Mouse (Mus musculus): ENCODE data around the gene Azgp1. TPM values are rescaled to one million over a fixed set of nuclear protein-coding genes. Genes with fewer than 3 reads are reported as not detected.

Gene Azgp1
- total and polyA plus RNA-seq, 3 experiments: not detected

DNA sequence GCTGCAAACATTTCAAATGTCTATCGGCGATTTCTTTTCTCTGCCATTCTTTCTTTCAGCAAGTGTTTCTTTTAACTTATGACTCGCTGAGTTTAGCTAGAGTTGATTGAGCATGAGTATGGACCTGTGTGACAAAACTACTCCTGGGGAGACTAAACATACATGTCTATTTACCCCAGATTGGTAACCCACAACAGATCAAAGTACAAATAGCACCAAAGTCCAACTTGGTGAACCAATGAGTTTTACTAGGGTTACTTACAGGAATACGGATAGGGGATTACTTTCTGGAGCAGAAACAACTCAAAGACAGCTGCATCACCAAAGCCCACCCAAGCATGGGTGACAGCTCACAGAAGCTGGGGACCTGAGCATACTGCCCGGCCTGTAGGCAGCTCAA, 28.1 kb downstream of the Azgp1 start:
- Histone ChIP-seq H3K79me2 (replicated peaks; ENCODE audit: control insufficient read depth, extremely low read depth, insufficient read depth, poor library complexity, severe bottlenecking) (no peaks in the 10 kb centered on the region), H3K4me1 (ENCODE audit: control insufficient read depth in 1 of 2, insufficient read depth in 2 of 2) (no peaks in the 10 kb centered on the region), H3K36me3 (replicated peaks in 1 of 2; ENCODE audit: control insufficient read depth in 1 of 2, insufficient read depth in 1 of 2, low read length in 1 of 2) (no peaks in the 10 kb centered on the region), H3K27me3 (replicated peaks) (no peaks in the 10 kb centered on the region), H3K4me3 (replicated peaks in 1 of 3; ENCODE audit: low read depth in 2 of 3, low read length in 2 of 3, poor library complexity in 1 of 3) (no peak overlapping the region), H3K4me2 (ENCODE audit: insufficient read depth, low read depth, poor library complexity, severe bottlenecking) (no peak overlapping the region), H3K9me3 (replicated peaks; ENCODE audit: low read length) (no peaks in the 10 kb centered on the region), H3K27ac (ENCODE audit: insufficient read depth, low read depth) (no peak overlapping the region), H3K9ac (ENCODE audit: insufficient read depth, low read depth) (no peak overlapping the region)
- DNase-seq (ENCODE audit: extremely low read depth): no peak
- dilution Hi-C loops (cut with MboI; ENCODE audit: extremely low pct_ligation_motif_present, extremely low pct_unique_long_range_greater_than_20kb, low sequenced_read_pairs): no loop called here
- in situ Hi-C loops (cut with MboI; ENCODE audit: low pct_ligation_motif_present, low pct_unique_long_range_greater_than_20kb, low sequenced_read_pairs): no loop called here
- TF ChIP-seq KAT2A (IDR thresholded peaks at IDR 0.05; ENCODE audit: insufficient replicate concordance, low read length) (no peak), NELFE (IDR thresholded peaks at IDR 0.05; ENCODE audit: low read depth, low read length) (no peak), CHD1 (IDR thresholded peaks at IDR 0.05; ENCODE audit: low read depth, low read length) (no peak), SMC3 (IDR thresholded peaks at IDR 0.05; ENCODE audit: low read depth, low read length) (no peak), NRF1 (IDR thresholded peaks at IDR 0.05; ENCODE audit: low read depth, low read length) (no peak)

DNA sequence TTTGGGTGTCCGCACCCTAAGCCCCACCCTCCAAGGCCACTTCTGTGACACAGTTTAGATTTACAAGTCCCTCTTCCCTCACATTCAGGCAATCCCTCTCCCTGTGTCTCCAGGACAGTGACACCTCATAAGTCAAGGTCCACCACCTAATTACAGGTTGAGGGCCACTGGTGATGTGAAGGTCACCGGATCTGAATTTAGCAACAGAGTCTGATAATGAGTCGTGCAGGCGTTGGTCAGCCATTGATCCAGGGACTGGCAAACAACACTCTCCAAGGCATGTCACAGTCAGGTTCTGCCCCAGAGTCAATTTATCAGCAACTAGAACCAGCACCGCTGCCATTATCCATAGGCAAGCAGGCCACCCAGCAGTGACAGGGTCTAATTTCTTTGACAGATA, 31.1 kb downstream of the Azgp1 start:
- Histone ChIP-seq H3K27ac (ENCODE audit: insufficient read depth, low read depth) (no peak overlapping the region), H3K27me3 (replicated peaks) (no peaks in the 10 kb centered on the region), H3K79me2 (replicated peaks; ENCODE audit: control insufficient read depth, extremely low read depth, insufficient read depth, poor library complexity, severe bottlenecking) (no peaks in the 10 kb centered on the region), H3K9ac (ENCODE audit: insufficient read depth, low read depth) (no peak overlapping the region), H3K9me3 (replicated peaks; ENCODE audit: low read length) (no peaks in the 10 kb centered on the region), H3K36me3 (replicated peaks in 1 of 2; ENCODE audit: control insufficient read depth in 1 of 2, insufficient read depth in 1 of 2, low read length in 1 of 2) (no peaks in the 10 kb centered on the region), H3K4me1 (ENCODE audit: control insufficient read depth in 1 of 2, insufficient read depth in 2 of 2) (no peaks in the 10 kb centered on the region), H3K4me2 (ENCODE audit: insufficient read depth, low read depth, poor library complexity, severe bottlenecking) (no peak overlapping the region), H3K4me3 (replicated peaks in 1 of 3; ENCODE audit: low read depth in 2 of 3, low read length in 2 of 3, poor library complexity in 1 of 3) (no peak overlapping the region)
- in situ Hi-C loops (cut with MboI; ENCODE audit: low pct_ligation_motif_present, low pct_unique_long_range_greater_than_20kb, low sequenced_read_pairs) (no loop called here), dilution Hi-C loops (cut with MboI; ENCODE audit: extremely low pct_ligation_motif_present, extremely low pct_unique_long_range_greater_than_20kb, low sequenced_read_pairs) (no loop called here)
- no peak for DNase-seq (ENCODE audit: extremely low read depth)
- TF ChIP-seq UBTF (IDR thresholded peaks at IDR 0.05; ENCODE audit: low read depth, low read length): no peak
- TF ChIP-seq CHD1 (IDR thresholded peaks at IDR 0.05; ENCODE audit: low read depth, low read length): no peak
- no peak for TF ChIP-seq JUN (IDR thresholded peaks at IDR 0.05; ENCODE audit: insufficient read depth, low read depth, low read length)
- no peak for TF ChIP-seq ELF1 (IDR thresholded peaks at IDR 0.05; ENCODE audit: low read depth, low read length)
- TF ChIP-seq POLR2AphosphoS2 (IDR thresholded peaks at IDR 0.05; ENCODE audit: low read depth, low read length): no peak
- no peak for TF ChIP-seq ZMIZ1 (IDR thresholded peaks at IDR 0.05; ENCODE audit: low read depth, low read length)
- TF ChIP-seq ZNF384 (IDR thresholded peaks at IDR 0.05; ENCODE audit: low read depth, low read length): no peak
- TF ChIP-seq CTCF (conservative IDR thresholded peaks at IDR 0.05 in 1 of 2, IDR thresholded peaks at IDR 0.05 in 1 of 2; ENCODE audit: low read depth in 2 of 2, low read length in 2 of 2): no peak
- no peak for TF ChIP-seq MEF2A (IDR thresholded peaks at IDR 0.05; ENCODE audit: borderline replicate concordance, low read depth, low read length)
- no peak for TF ChIP-seq CHD2 (IDR thresholded peaks at IDR 0.05; ENCODE audit: low read length)
- TF ChIP-seq GABPA (IDR thresholded peaks at IDR 0.05; ENCODE audit: insufficient replicate concordance, low read depth, low read length): no peak
- TF ChIP-seq RAD21 (IDR thresholded peaks at IDR 0.05; ENCODE audit: low read depth, low read length): no peak
- TF ChIP-seq SIN3A (IDR thresholded peaks at IDR 0.05; ENCODE audit: low read length): no peak
- TF ChIP-seq BHLHE40 (IDR thresholded peaks at IDR 0.05; ENCODE audit: low read depth, low read length): no peak

All from CH12.LX (cell line).